Mouse (Mus musculus) heart, postnatal 0 days (tissue): ENCODE data around the gene Eif4enif1. TPM values are rescaled to one million over a fixed set of nuclear protein-coding genes. Genes with fewer than 3 reads are reported as not detected.
A peak's percentile ranks its signal among the peaks of the same experiment; 100 is the strongest.
"Not testable (repeated sequence)": the region's sequence is repeated elsewhere in the genome, so short reads cannot be mapped to it uniquely, and the experiment has no call there.

Source experiments
- ATAC-seq: fragments of 200-750 bp; cut with Nextera tagmentation; 2 replicates; pipeline ENCODE4 v1.8.0; 2017; ENCODE audit warnings: low read depth, moderate number of reproducible peaks, moderate library complexity; ENCODE audit not compliant: insufficient read depth
- DNase-seq: peaks from one replicate; pipeline ENCODE4 v3.0.0-alpha.2; 2016; ENCODE audit warnings: low spot score
- H3K27ac ChIP-seq: fragments of 300-500 bp; sonication (generic); 2 replicates; pipeline ENCODE4 v1.5.1; 2014; ENCODE audit warnings: low read depth, mild to moderate bottlenecking
- H3K27me3 ChIP-seq: fragments of 300-500 bp; sonication (generic); 2 replicates; pipeline ENCODE4 v1.6.1; 2014; ENCODE audit warnings: low read length, mixed read lengths; ENCODE audit not compliant: control insufficient read depth, insufficient read depth
- H3K36me3 ChIP-seq: fragments of 300-500 bp; sonication (generic); replicated peaks from 2 replicates; pipeline ENCODE4 v1.6.1; 2014; ENCODE audit warnings: low read length, mixed read lengths; ENCODE audit not compliant: control insufficient read depth, insufficient read depth
- H3K4me1 ChIP-seq: fragments of 300-500 bp; sonication (generic); 2 replicates; pipeline ENCODE4 v1.6.1; 2014; ENCODE audit warnings: antibody characterized with exemption; ENCODE audit not compliant: control insufficient read depth, insufficient read depth
- H3K4me2 ChIP-seq: fragments of 300-500 bp; sonication (generic); 2 replicates; pipeline ENCODE4 v1.6.1; 2014; ENCODE audit warnings: low read depth, mild to moderate bottlenecking, low read length, moderate library complexity
- H3K4me3 ChIP-seq: fragments of 300-500 bp; sonication (generic); 2 replicates; pipeline ENCODE4 v1.5.1; 2014; ENCODE audit warnings: low read depth, low read length
- H3K9ac ChIP-seq: fragments of 300-500 bp; sonication (generic); replicated peaks from 2 replicates; pipeline ENCODE4 v1.6.1; 2014; ENCODE audit warnings: low read depth, low read length, mixed read lengths
- H3K9me3 ChIP-seq: fragments of 300-500 bp; sonication (generic); replicated peaks from 2 replicates; pipeline ENCODE4 v1.6.1; 2016; ENCODE audit warnings: low read length; ENCODE audit not compliant: control insufficient read depth
- WGBS: fragments of 180-500 bp; shearing (Covaris S2); extraction: QIAGEN DNeasy Blood & Tissue Kit; methylation state at CpG from one replicate; pipeline ENCODE4 v1.1.7; 2014; 5-methylcytosine and 5-hydroxymethylcytosine counted together
- polyA plus RNA-seq: library from polyadenylated mRNA; unstranded; fragments of >200 nt; fragmentation: Nextera tagmentation; extraction: Ambion mirVana; gene quantifications from 2 replicates; pipeline ENCODE4 v1.2.1, GENCODE M21; 2015
- total RNA-seq: library from RNA; depleted of rRNA; stranded (reverse); fragments of >200 nt; gene quantifications from 2 replicates; pipeline ENCODE4 v1.2.3, GENCODE M21; 2014; ENCODE audit warnings: low replicate concordance

The Eif4enif1 gene
- total and polyA plus RNA-seq, 2 experiments from 2014 or later: 19.0 to 34.4 TPM

GRCm38 (mm10) chr11:3173425-3174318, 28.5 kb upstream of the Eif4enif1 start:
- not testable (repeated sequence) for H3K9ac ChIP-seq, H3K36me3 ChIP-seq, H3K27me3 ChIP-seq, H3K27ac ChIP-seq, H3K4me3 ChIP-seq, H3K4me2 ChIP-seq, H3K4me1 ChIP-seq, DNase-seq, H3K9me3 ChIP-seq
- ATAC-seq: peak; percentile 19
- 73% methylated on average over 11 of the region's 11 CpGs for WGBS

DNA sequence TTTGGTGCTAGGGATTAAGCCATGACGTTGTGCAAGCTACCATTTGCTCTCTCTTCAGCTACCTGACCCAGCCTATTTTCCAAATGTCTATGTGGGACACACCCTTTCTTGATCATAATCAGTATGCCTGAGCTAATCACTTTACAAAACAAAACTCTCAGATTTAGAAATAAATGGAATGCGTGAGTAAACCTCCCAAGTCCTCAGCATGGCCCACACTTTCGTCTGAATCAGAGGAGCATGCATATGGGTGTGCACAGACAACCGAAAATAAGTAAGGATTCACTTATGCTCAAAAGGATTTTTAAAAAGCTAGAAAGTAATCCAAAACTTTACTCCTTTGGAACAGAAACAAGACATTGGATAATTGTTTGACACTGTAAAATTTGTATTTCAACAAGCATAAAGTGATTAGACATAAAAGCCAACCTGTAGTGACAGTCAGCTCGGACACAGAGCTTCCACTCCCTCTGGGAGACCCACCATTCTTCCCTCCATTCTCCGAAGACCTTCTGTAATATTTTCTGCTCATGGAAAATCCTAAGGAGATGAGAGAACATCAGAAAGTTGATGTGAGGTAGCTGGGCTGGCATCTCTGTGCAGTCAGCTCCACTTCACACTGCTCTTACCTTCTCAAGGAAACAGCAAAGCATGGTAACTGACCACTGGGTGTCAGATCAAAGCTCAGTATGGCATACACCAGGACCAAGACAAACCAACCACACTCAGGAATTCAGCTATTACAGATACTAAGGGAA, 23.0 kb upstream of the Eif4enif1 start:
- H3K36me3 ChIP-seq, DNase-seq, H3K27me3 ChIP-seq, ATAC-seq, H3K27ac ChIP-seq, H3K4me2 ChIP-seq, H3K9ac ChIP-seq, H3K4me3 ChIP-seq, H3K9me3 ChIP-seq, H3K4me1 ChIP-seq: not testable (repeated sequence)
- 75% methylated on average over 6 of the region's 6 CpGs for WGBS

DNA sequence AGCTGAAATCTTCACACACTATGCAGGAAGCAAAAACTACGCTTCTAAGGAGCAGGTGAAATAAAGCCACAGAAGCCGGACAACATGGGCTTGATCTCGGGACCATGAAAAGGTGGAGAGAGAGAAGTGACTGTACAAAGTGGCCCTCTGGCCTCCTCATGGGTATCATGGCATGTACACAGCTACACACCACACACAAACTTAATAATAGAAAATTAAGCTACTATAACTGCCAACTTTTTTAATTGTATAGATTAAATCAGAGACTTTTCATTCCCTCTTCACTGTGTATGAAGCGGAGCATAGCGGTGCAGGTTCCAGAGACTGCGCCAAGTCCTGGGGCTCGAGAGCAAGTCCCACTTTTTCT, 22.5 kb upstream of the Eif4enif1 start:
- WGBS: 81% methylated on average over 7 of the region's 7 CpGs
- not testable (repeated sequence) for H3K27ac ChIP-seq, DNase-seq, H3K4me2 ChIP-seq, H3K9ac ChIP-seq, H3K9me3 ChIP-seq, ATAC-seq, H3K27me3 ChIP-seq, H3K4me3 ChIP-seq, H3K4me1 ChIP-seq, H3K36me3 ChIP-seq

DNA sequence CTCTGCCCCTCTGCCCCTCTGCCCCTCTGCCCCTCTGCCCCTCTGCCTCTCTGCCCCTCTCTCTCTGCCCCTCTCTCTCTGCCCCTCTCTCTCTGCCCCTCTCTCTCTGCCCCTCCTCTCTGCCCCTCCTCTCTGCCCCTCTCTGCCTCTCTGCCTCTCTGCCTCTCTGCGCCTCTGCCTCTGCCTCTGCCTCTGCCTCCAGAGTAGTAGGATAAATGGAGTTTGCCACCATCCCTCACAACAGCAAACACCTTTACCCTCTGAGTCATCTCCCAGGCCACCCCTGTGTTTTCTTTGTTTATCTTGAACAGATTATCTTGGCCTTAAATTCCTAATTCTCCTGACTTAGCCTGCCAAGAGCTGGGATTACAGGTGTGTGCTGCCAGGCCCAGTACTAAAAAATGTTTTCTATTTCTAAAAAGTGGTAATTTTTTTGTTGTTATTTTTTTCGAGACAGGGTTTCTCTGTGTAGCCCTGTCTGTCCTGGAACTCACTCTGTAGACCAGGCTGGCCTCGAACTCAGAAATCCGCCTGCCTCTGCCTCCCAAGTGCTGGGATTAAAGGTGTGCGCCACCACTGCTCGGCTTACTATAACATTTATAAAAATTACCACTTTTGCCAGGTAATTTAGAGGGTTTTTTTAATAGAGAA, 21.6 kb upstream of the Eif4enif1 start:
- DNase-seq, H3K27ac ChIP-seq, H3K9me3 ChIP-seq, H3K27me3 ChIP-seq, H3K36me3 ChIP-seq, ATAC-seq, H3K4me1 ChIP-seq, H3K4me3 ChIP-seq, H3K4me2 ChIP-seq, H3K9ac ChIP-seq: not testable (repeated sequence)
- WGBS: 61% methylated on average over 6 of the region's 6 CpGs

GRCm38 (mm10) chr11:3181250-3181649, 20.9 kb upstream of the Eif4enif1 start:
- not testable (repeated sequence) for H3K9ac ChIP-seq, H3K36me3 ChIP-seq, H3K4me2 ChIP-seq, H3K27ac ChIP-seq, H3K4me3 ChIP-seq, H3K9me3 ChIP-seq, ATAC-seq, H3K27me3 ChIP-seq, DNase-seq, H3K4me1 ChIP-seq
- 47% methylated on average over 4 of the region's 4 CpGs for WGBS

GRCm38 (mm10) chr11:3181971-3182370, 20.2 kb upstream of the Eif4enif1 start:
- H3K9ac ChIP-seq, H3K27ac ChIP-seq, H3K4me2 ChIP-seq, H3K9me3 ChIP-seq, ATAC-seq, H3K4me3 ChIP-seq, DNase-seq, H3K36me3 ChIP-seq, H3K27me3 ChIP-seq, H3K4me1 ChIP-seq: not testable (repeated sequence)
- WGBS: 27% methylated on average over 1 of the region's 1 CpGs

- H3K27me3 ChIP-seq, H3K4me2 ChIP-seq, H3K9me3 ChIP-seq, H3K9ac ChIP-seq, ATAC-seq, H3K27ac ChIP-seq, H3K4me1 ChIP-seq, H3K36me3 ChIP-seq, DNase-seq, H3K4me3 ChIP-seq: not testable (repeated sequence)
- WGBS: 69% methylated on average over 1 of the region's 1 CpGs
Observed at GRCm38 (mm10) chr11:3182707-3183106, 19.5 kb upstream of the Eif4enif1 start.
